Mouse (Mus musculus) ovary, postnatal 14 days (tissue): ENCODE results near the gene Gm884.
"Not testable (repeated sequence)": the region's sequence is repeated elsewhere in the genome, so short reads cannot be mapped to it uniquely, and the experiment has no call there.

Source experiments
- DNase-seq: peaks from one replicate; pipeline ENCODE4 v3.0.0; 2022; ENCODE audit warnings: low spot score

Gene Gm884

GRCm38 (mm10) chr11:103634806-103635205 is 13.9 kb upstream of the Gm884 start:
- no peak for DNase-seq

GRCm38 (mm10) chr11:103627453-103627852 is 6.5 kb upstream of the Gm884 start:
- no peak for DNase-seq

- no peak for DNase-seq
Observed at GRCm38 (mm10) chr11:103610772-103611171, 10.2 kb downstream of the Gm884 start.

GRCm38 (mm10) chr11:103606611-103607010 is 14.3 kb downstream of the Gm884 start:
- DNase-seq: no peak

GRCm38 (mm10) chr11:103578339-103578738 is 42.6 kb downstream of the Gm884 start:
- no peak for DNase-seq

GRCm38 (mm10) chr11:103556021-103556420 is 64.9 kb downstream of the Gm884 start:
- peak; percentile 7 for DNase-seq

GRCm38 (mm10) chr11:103534973-103535372 is 86.0 kb downstream of the Gm884 start:
- DNase-seq: not testable (repeated sequence)

- DNase-seq: no peak
Observed at GRCm38 (mm10) chr11:103512111-103512510, 108.8 kb downstream of the Gm884 start.

GRCm38 (mm10) chr11:103504497-103504896 is 116.4 kb downstream of the Gm884 start, which contains the start of gene Lrrc37a:
TSS of gene Lrrc37a (minus strand) at chr11:103504597.
- DNase-seq: no peak
